Mouse (Mus musculus) brain, embryonic 14.5 days (tissue): ENCODE data around the gene Grin2d.

Source experiments
- CTCF ChIP-seq: fragments of 200-500 bp; IDR thresholded peaks from 2 replicates; pipeline ENCODE4 v1.5.1; 2012; ENCODE audit warnings: inconsistent platforms, mild to moderate bottlenecking, moderate library complexity, borderline replicate concordance; ENCODE audit not compliant: insufficient read depth, insufficient read length; ENCODE audit errors: extremely low read depth
- POLR2A ChIP-seq: fragments of 200-500 bp; IDR thresholded peaks from 2 replicates; pipeline ENCODE4 v1.6.1; 2012; ENCODE audit warnings: mild to moderate bottlenecking, inconsistent platforms, borderline replicate concordance; ENCODE audit not compliant: poor library complexity, insufficient read depth, insufficient read length, severe bottlenecking; ENCODE audit errors: extremely low read depth

DNA sequence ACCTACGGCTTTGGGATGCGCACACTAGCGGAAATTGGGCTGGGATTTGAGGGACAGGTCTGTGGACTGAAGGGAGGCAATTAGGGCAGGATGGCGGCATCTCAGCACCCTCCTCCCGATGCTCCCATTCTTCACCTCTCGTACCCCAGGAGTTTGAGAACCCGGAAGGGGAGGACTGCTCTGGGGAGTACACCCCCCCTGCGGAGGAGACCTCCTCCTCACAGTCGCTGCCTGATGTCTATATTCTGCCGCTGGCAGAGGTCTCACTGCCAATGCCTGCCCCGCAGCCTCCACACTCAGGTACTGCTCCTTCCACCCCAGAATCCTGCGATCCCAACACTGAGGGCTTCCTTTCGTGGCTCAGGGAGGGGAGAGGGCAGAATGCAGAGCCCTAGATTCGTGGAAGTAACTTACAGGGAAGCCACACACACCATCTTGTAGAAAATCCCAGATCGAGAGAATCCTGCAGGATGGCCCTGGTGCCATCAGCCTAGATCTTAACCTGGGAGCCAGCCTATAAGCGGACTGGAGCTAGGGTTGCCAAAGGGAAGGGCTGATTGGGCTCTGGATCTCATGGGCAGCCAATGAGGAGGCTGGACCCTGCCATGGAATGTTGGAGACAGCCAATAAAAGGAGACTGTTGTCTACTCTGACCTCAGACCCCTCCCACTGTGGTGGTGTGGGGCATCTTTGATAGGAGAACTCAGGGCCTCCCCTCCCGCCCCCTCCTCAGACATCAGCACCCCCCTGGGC is 91.3 kb downstream of the Grin2d start:
- TF ChIP-seq POLR2A (no peak), CTCF (no peak)
